Mouse (Mus musculus) layer of hippocampus, adult 9-11 months (tissue): ENCODE measurements around the gene Tmem30a.

Experiments used
- DNase-seq: peaks from one replicate; pipeline ENCODE4 v3.0.0; 2022

Gene Tmem30a

GRCm38 (mm10) chr9:79785794-79786085, 7.6 kb downstream of the Tmem30a start:
- DNase-seq = peak; percentile 79

GRCm38 (mm10) chr9:79784934-79785793, 8.1 kb downstream of the Tmem30a start:
- no peak for DNase-seq

- DNase-seq = no peak
Measured at GRCm38 (mm10) chr9:79784439-79784838, 8.9 kb downstream of the Tmem30a start.

GRCm38 (mm10) chr9:79779354-79779753, 14.0 kb downstream of the Tmem30a start:
- DNase-seq = no peak

GRCm38 (mm10) chr9:79766991-79767545, 26.2 kb downstream of the Tmem30a start:
- no peak for DNase-seq

GRCm38 (mm10) chr9:79765329-79765728, 28.0 kb downstream of the Tmem30a start:
- DNase-seq = no peak

GRCm38 (mm10) chr9:79762519-79762918, 30.8 kb downstream of the Tmem30a start:
- no peak for DNase-seq

GRCm38 (mm10) chr9:79760076-79760475, 33.2 kb downstream of the Tmem30a start:
- no peak for DNase-seq

- peak; percentile 97 for DNase-seq
Measured at GRCm38 (mm10) chr9:79759385-79760005, 33.8 kb downstream of the Tmem30a start, which contains the start of gene Cox7a2. Gene Cox7a2, minus strand, starts transcription at chr9:79759878.

- no peak for DNase-seq
Measured at GRCm38 (mm10) chr9:79755311-79755710, 38.0 kb downstream of the Tmem30a start.

- DNase-seq = no peak
Measured at GRCm38 (mm10) chr9:79751846-79752245, 41.5 kb downstream of the Tmem30a start.

- DNase-seq = no peak
Measured at GRCm38 (mm10) chr9:79750709-79751108, 42.6 kb downstream of the Tmem30a start.

GRCm38 (mm10) chr9:79745036-79745435, 48.3 kb downstream of the Tmem30a start:
- no peak for DNase-seq

GRCm38 (mm10) chr9:79735608-79736007, 57.7 kb downstream of the Tmem30a start:
- DNase-seq = no peak

GRCm38 (mm10) chr9:79730301-79730700, 63.0 kb downstream of the Tmem30a start:
- DNase-seq = no peak

GRCm38 (mm10) chr9:79723090-79723489, 70.2 kb downstream of the Tmem30a start:
- no peak for DNase-seq

GRCm38 (mm10) chr9:79721056-79721455, 72.3 kb downstream of the Tmem30a start:
- DNase-seq = peak; percentile 23

- no peak for DNase-seq
Measured at GRCm38 (mm10) chr9:79720143-79720542, 73.2 kb downstream of the Tmem30a start.

GRCm38 (mm10) chr9:79719451-79719850, 73.9 kb downstream of the Tmem30a start:
- DNase-seq = no peak
